Mouse (Mus musculus): Measurements from ENCODE around the gene Cnr2.

Cnr2 gene

DNA sequence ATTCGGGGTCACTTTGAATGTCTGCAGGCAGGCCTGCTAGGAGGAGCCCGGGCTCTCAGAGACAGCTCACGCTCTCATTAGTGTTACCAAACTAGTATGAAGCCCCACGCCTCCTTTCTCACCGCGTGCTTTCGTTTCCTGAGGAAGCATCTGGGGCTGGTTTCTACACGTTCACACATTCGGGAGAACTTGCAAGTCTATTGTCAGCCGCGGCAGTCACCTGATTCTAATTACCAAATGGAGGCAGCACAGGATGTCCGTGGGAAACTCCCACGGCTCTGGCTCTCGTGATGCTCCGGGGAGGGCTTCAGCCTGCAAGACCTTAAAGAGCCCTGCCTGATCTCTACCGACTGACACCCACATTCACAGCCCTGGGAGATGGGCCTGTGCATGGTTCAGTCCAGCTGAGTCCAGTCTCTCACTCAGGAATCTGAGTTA lies 18.6 kb upstream of the Cnr2 start:
- peak; percentile 91 to 95 for DNase-seq (ENCODE audit: low spot score in 2 of 2)

DNA sequence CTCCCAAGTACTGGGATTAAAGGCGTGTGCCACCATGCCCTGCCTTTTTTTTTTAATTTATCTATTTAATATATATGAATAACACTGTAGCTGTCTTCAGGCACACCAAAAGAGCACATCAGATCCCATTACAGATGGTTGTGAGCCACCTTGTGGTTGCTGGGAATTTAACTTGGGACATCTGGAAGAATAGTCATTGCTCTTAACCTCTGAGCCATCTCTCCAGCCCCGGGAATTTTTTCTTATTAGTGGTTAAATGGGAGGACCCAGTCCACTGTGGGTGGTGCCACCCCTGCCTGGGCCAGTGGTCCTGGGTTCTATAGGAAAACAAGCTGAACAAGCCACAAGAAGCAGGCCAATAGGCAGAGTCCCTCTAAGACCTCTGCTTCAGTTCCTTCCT lies 17.5 kb upstream of the Cnr2 start:
- peak in 1 of 2 experiments; percentile 30 for DNase-seq (ENCODE audit: low spot score in 2 of 2)

DNA sequence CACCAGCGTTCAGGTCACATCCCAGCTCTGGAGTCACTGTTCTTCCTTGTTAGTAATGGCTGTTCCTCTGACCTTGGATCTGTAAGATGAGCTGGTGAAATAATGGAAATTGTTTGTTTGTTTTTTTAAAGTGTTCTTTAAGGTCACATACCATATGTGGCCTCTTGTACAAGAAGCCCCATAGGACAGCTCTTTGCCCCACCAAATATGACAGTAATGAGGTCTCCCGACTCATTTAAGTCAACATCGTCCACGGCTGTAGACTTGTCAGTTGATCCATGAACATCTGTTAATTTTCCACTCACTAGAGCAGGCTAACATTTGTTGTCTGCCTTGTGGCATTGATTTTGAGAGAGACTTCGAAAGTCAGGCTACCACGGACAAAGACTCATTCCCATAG lies 16.2 kb upstream of the Cnr2 start:
- DNase-seq (ENCODE audit: low spot score in 2 of 2) = no peak

GRCm38 (mm10) chr4:135880018-135880417 lies 15.2 kb upstream of the Cnr2 start:
- DNase-seq (ENCODE audit: low spot score in 2 of 2) = no peak

DNA sequence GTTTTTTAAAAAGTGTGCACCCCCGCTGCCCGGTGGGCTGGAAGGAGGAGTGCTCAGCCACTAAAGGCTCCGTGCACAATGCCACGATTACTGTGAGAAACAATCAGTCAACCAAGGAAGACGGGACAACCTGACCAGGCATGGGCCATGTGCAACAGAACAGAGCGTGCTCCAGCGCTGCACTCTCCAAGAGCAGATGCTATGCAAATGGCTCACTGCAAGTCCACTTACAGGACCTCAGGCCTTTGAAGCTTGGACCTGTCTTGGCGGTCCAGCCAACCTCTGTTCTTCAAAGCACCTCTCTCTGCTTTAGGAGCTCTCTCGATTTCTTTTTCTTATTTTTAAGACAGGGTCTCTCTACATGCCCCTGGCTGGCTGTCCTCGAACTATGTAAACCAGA lies 14.6 kb upstream of the Cnr2 start:
- DNase-seq (ENCODE audit: low spot score in 2 of 2) = no peak

DNA sequence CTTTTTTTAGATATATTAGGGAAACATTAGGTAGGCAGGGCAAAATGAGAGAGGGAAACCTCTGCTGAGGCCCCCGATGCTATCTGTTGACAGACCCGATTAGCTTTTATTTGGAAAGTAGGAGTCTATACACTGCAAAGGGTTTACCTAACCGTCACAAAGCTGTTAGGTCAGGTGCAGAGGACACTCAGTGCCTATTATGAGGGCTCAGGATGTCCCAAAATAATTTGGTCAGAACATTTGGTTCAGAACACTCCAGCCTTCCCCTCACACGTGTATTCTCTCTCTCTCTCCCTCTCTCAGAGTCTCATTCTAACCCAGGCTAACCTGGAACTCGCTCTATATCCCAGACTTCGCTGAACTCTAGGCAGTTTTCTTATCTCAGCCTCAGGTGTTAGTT lies 13.2 kb upstream of the Cnr2 start:
- DNase-seq (ENCODE audit: low spot score in 2 of 2) = no peak

GRCm38 (mm10) chr4:135883401-135883851 lies 11.8 kb upstream of the Cnr2 start:
- no peak for DNase-seq (ENCODE audit: low spot score in 2 of 2)

DNA sequence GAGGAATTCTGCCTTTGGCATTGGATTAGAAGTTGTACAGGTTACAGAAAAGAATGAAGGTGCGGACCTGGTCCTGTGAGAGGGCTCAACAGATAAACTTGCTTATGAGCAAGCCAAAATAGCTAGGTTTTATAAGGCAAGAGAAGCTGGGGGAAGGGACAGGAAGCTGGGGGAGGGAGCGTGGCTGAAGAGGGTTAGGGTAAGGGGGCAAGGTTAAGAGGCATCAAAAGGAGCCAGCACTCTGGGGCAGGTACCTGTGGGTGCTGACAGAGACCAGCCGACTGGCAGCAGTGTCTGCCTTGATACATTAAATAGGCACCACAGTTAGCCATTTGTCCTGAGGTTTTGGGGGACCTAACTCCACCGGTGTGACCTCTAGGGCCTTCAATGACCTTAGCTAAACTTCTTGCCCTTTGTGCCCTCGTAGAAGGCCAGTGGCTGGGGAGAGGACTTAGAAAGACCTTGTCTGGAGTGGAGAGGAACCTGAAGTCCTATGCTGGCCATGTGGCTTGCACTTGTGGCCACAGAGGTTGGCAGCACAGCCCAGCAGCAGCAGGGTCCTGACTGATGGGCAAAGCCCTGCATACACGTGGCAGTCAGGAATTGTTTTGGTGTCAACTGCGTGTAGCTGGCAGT lies 11.2 kb upstream of the Cnr2 start:
- no peak for DNase-seq (ENCODE audit: low spot score in 2 of 2)

DNA sequence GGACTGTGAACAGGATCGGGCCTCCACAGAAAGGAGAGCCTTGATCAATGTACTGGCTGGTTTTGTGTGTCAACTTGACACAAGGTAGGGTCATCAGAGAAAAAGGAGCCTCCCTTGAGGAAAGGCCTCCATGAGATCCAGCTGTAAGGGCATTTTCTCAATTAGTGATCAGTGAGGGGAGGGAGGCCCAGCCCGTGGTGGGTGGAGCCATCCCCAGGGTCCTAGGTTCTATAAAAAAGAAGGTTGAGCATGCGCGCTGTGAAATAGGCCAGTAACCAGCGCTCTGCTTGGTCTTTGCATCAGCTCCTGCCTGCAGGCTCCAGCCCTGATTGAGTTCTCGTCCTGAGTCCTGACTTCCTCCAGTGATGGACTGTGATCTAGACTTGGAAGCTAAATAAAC lies 10.7 kb upstream of the Cnr2 start:
- DNase-seq (ENCODE audit: low spot score in 2 of 2) = no peak

- peak in 1 of 2 experiments; percentile 34 for DNase-seq (ENCODE audit: low spot score in 2 of 2)
Observed at GRCm38 (mm10) chr4:135885676-135886075, 9.5 kb upstream of the Cnr2 start.

DNA sequence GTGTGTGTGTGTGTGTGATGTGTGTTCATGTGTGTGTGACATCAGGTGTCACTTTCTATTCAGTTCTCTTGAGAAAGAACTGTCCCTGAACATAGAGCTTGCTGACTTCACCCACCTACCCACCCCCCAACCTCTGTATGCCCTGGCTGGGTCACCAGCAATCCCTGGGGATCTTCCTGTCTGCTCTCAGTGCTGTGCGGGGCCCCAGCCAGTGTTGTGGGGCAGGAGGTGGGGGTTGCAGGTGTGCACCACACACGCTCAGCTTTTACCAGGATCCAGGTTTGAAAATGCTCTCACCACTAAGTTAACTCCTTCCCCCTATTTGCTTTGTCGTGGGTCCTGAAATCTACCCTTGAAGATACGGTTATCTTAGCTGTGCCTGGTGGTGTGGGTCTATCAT lies 9.0 kb upstream of the Cnr2 start:
- DNase-seq (ENCODE audit: low spot score in 2 of 2) = no peak

DNA sequence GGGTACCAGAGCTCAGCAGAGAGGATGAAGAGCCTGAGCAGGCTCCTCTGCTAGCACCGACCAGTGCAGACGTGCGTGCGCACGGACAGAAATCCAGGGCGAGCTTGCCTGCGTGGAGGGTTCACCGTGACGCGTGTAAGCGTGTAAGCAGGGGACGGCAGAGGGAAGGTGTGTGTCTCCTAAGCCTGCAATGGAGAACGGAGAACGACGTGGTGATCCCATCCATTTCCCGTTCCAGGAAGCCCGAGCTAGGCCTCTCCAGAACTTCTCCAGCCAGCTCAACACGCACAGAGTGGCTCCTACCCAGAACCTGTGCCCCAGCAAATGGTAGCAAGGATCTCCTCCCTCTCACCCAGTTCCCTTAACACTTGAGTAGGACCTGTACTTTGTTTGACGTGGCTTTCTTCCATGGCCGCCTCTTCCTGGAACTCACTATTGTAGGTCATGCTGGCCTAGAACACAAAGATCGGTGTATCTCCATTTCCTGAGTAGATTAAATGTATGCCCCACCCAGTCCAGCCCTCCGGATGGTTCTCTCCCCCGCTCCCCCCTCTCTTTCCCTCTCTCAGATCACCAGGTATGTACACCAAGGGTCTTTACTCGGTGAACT lies 6.6 kb upstream of the Cnr2 start:
- DNase-seq (ENCODE audit: low spot score in 2 of 2) = no peak

DNA sequence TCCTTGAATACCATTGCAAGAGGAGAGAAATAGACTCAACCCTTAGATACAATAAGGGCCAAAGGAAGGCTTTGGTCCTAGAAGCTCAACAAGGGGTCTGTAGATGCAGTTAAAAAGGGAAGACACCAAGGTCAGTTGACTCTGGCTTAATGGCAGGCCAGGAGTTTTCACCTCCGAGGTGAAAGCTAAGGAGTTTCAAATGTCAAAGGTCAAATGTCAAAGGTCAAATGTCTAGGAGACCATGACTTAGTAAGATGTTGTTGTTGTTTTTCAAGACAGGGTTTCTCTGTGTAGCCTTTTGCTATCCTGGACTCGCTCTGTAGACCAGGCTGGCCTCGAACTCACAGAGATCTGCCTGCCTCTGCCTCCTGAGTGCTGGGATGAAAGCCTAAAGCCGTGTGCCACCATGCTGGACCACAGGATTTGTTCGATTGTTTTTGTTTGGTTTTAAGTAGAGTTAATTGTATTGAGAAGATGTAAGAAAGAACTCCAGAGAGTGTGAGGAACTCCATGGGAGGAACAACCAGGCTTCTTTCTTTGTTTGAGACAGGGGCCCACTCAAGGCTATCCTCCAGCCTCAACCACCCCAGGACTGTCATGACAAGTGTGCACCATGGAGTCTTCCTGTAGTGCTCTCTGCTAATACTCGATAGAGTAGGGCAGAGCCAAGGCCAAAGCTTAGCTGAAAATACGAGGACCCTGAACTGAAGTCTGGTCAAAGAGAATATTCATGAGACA lies 5.9 kb upstream of the Cnr2 start:
- no peak for DNase-seq (ENCODE audit: low spot score in 2 of 2)

DNA sequence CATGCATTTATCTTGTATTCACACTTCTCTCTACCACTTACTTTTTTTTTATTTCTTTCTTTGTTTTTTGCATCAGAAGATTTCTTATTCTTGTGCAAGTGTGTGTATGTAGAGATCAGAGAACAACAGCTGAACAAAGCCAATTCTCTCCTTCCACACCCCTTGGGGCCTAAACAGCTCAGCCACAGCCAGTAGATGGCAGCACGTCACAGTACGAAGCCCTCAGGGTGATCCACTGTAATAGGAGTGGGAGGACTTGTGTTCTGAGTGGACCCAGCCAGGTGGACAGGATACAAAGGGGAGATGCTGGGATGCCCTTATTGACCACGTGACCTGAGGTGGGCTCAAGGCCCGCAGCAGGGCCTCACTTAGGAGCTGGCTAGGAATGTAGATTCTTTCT lies 5.3 kb upstream of the Cnr2 start:
- peak; percentile 61 to 62 for DNase-seq (ENCODE audit: low spot score in 2 of 2)

- no peak for DNase-seq (ENCODE audit: low spot score in 2 of 2)
Observed at GRCm38 (mm10) chr4:135891539-135891938, 3.7 kb upstream of the Cnr2 start.

DNA sequence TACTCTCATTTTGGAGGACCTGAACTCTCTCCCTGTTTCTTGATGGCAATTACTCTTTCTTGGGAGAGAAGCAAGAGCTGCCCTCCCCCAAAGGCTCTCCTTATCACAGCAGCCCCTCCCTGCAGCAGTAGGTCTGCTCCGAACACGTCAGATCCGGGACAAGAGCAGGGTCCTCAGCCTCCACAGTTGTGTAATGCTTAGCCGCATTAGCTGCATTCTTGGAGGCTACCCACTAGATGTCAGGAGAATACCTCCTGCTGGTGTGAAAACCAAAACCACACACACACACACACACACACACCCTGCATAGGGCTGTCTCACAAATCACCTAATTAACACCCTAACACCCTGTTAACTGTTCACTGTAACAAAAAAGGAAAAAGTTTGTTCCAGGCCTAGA lies 2.3 kb upstream of the Cnr2 start:
- DNase-seq (ENCODE audit: low spot score in 2 of 2) = no peak

DNA sequence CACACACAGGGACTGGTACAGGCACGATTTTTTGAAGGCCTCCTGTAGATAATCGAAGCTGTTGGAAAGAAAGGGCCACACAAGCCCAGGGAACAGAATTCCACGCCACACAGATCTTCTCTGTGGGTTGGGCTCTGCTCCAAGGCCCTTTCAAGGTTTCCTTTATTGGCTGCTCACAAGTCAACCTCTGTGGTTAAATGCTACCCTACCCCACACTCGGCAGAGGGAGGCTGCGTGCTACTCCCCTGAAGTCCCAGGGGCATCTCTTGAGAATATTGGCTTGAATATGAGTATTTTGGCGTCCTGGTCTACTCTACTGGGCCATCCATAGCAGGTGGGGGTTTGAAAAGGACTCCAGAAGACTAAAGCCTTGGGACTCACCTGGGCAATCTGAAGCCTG lies 963 bp downstream of the Cnr2 start:
- no peak for DNase-seq (ENCODE audit: low spot score in 2 of 2)

DNA sequence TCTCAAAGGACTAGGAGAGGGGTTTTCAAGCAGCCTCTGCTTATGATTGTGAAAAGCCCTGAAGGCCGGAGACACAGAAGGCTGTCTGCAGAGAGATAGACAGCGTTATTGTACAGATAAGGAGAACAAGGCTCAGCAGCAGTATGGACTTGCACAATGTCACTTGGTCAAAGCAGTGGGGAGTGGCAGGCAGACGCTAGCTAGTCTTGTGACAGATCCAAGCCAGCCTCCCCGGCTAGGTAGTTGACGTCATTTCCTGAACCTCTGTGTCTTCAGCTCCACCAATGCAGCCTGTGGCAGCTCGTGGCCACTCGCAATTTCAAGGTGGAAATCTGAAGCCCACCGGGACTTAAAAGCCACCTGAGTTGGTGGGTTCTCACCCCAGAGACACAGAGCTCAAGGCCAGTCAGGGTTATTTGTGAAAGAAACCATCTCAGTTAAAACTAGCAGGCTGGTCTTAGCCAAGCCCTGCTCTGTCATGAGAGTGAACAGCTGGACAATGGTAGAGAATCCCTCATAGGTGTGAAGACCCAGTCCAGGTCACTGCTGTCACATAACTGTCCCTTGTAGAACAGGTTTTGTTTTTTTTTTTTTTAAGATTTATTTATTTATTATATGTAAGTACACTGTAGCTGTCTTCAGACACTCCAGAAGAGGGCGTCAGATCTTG lies 3.3 kb downstream of the Cnr2 start:
- DNase-seq (ENCODE audit: low spot score in 2 of 2) = no peak

GRCm38 (mm10) chr4:135899050-135899448 lies 3.9 kb downstream of the Cnr2 start:
- no peak for DNase-seq (ENCODE audit: low spot score in 2 of 2)

- no peak for DNase-seq (ENCODE audit: low spot score in 2 of 2)
Observed at GRCm38 (mm10) chr4:135900008-135900407, 4.8 kb downstream of the Cnr2 start.

DNA sequence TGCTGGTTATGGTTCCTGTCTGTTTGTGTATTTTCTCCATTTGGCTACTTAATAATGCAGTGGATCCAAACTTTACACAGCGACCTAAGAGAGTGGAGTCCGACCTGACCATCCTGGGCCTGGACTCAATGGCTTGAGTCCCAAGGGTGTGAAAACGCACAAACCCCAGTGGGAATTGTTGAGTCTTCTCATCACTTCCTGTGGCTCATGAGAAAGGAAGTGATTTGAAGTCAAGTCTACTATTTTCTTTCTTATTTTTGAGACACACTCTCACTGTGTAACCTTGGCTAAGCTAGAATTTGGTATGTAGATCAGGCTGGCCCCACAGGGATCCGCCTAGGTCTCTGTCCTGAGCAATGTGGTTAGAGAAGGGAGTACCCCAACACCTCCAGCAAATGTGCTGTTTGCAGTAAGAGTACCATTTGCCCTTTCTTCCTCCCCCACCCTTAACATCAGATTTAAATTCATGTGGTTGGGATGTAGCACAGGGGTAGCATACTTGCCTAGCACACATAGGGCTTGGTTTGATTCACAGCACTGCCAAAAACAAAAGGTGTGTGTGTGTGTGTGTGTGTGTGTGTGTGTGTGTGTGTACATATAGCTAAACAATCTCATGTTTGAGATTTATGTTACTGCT lies 7.5 kb downstream of the Cnr2 start:
- no peak for DNase-seq (ENCODE audit: low spot score in 2 of 2)

- DNase-seq (ENCODE audit: low spot score in 2 of 2) = no peak
Observed at GRCm38 (mm10) chr4:135904810-135905209, 9.6 kb downstream of the Cnr2 start.
